Mouse (Mus musculus) hindlimb bud, embryonic 11.5 days (tissue): Measurements from ENCODE around the gene Zbtb8b.
A peak's percentile ranks its signal among the peaks of the same experiment; 100 is the strongest.
"Not testable (repeated sequence)": the region's sequence is repeated elsewhere in the genome, so short reads cannot be mapped to it uniquely, and the experiment has no call there.

ENCODE experiments used
- DNase-seq: peaks from one replicate; pipeline ENCODE4 v3.0.0-alpha.2; 2012; ENCODE audit warnings: low read depth, low spot score; ENCODE audit errors: extremely low spot score

Zbtb8b gene

GRCm38 (mm10) chr4:129440340-129441063, at the start of gene Zbtb8b:
TSS of gene Zbtb8b (minus strand) at chr4:129440853.
- no peak for DNase-seq

GRCm38 (mm10) chr4:129481090-129481489, 40.4 kb upstream of the Zbtb8b start:
- no peak for DNase-seq

- DNase-seq: no peak
These were observed 39.2 kb upstream of the Zbtb8b start for GRCm38 (mm10) chr4:129479863-129480262.

- no peak for DNase-seq
These were observed 35.4 kb upstream of the Zbtb8b start for GRCm38 (mm10) chr4:129476047-129476446.

- DNase-seq: no peak
These were observed 23.7 kb upstream of the Zbtb8b start for GRCm38 (mm10) chr4:129464286-129464815.

GRCm38 (mm10) chr4:129463097-129464059, 22.7 kb upstream of the Zbtb8b start:
- no peak for DNase-seq

- DNase-seq: no peak
These were observed 21.5 kb upstream of the Zbtb8b start for GRCm38 (mm10) chr4:129462118-129462517.

- peak; percentile 98 for DNase-seq
These were observed 20.7 kb upstream of the Zbtb8b start, which contains the start of gene Bsdc1 for GRCm38 (mm10) chr4:129461183-129461960. TSS of gene Bsdc1 (plus strand) at chr4:129461581.

- peak; percentile 20 for DNase-seq
These were observed 20.2 kb upstream of the Zbtb8b start for GRCm38 (mm10) chr4:129460827-129461182.

GRCm38 (mm10) chr4:129459726-129460125, 19.1 kb upstream of the Zbtb8b start:
- no peak for DNase-seq

- not testable (repeated sequence) for DNase-seq
These were observed 16.7 kb upstream of the Zbtb8b start for GRCm38 (mm10) chr4:129457311-129457710.

- no peak for DNase-seq
These were observed 15.5 kb upstream of the Zbtb8b start for GRCm38 (mm10) chr4:129456126-129456525.

GRCm38 (mm10) chr4:129455265-129455664, 14.6 kb upstream of the Zbtb8b start:
- peak; percentile 85 for DNase-seq

GRCm38 (mm10) chr4:129451471-129452169, 11.0 kb upstream of the Zbtb8b start:
- no peak for DNase-seq

GRCm38 (mm10) chr4:129450851-129451250, 10.2 kb upstream of the Zbtb8b start:
- DNase-seq: no peak

- no peak for DNase-seq
These were observed 8.1 kb upstream of the Zbtb8b start for GRCm38 (mm10) chr4:129448713-129449112.

GRCm38 (mm10) chr4:129447778-129448563, 7.3 kb upstream of the Zbtb8b start:
- DNase-seq: no peak

GRCm38 (mm10) chr4:129447360-129447759, 6.7 kb upstream of the Zbtb8b start:
- no peak for DNase-seq

GRCm38 (mm10) chr4:129441145-129441544, 492 bp upstream of the Zbtb8b start:
- DNase-seq: no peak
